Mouse (Mus musculus): ENCODE measurements around the gene Srprb. TPM values are rescaled to one million over a fixed set of nuclear protein-coding genes. Genes with fewer than 3 reads are reported as not detected.

Srprb gene
- 10 to 100 TPM; 16.3 to 18.0 TPM for total RNA-seq (2021)
- long read RNA-seq, experiment 1, transcript Srprb-201 (7 exons, 3,064 nt): major isoform, 9 of 15 reads
- long read RNA-seq, experiment 1, partial matches to known transcripts: 1 of 15 reads
- long read RNA-seq, experiment 1, other reads (novel, unspliced or antisense): 5 of 15 reads
- long read RNA-seq, experiment 2, transcript Srprb-201 (7 exons, 3,064 nt): major isoform, 13 of 20 reads
- long read RNA-seq, experiment 2, partial matches to known transcripts: 3 of 20 reads
- long read RNA-seq, experiment 2, other reads (novel, unspliced or antisense): 4 of 20 reads

GRCm38 (mm10) chr9:103201561-103202260, at the start of gene Srprb:
Gene Srprb, minus strand, starts transcription at chr9:103202137.
- intact Hi-C loops (cut with DNase I): no loop called here
- DNase-seq: peak; percentile 88 to 90

GRCm38 (mm10) chr9:103248618-103249017, 46.7 kb upstream of the Srprb start:
- DNase-seq: no peak
- intact Hi-C loops (cut with DNase I): no loop called here

GRCm38 (mm10) chr9:103246526-103247168, 44.7 kb upstream of the Srprb start:
- intact Hi-C loops (cut with DNase I): no loop called here
- no peak for DNase-seq

GRCm38 (mm10) chr9:103243640-103244039, 41.7 kb upstream of the Srprb start:
- intact Hi-C loops (cut with DNase I): no loop called here
- no peak for DNase-seq

GRCm38 (mm10) chr9:103241206-103241605, 39.3 kb upstream of the Srprb start:
- intact Hi-C loops (cut with DNase I): no loop called here
- no peak for DNase-seq

GRCm38 (mm10) chr9:103239471-103239870, 37.5 kb upstream of the Srprb start:
- intact Hi-C loops (cut with DNase I): no loop called here
- no peak for DNase-seq

- intact Hi-C loops (cut with DNase I): no loop called here
- DNase-seq: no peak
Measured at GRCm38 (mm10) chr9:103234565-103235165, 32.7 kb upstream of the Srprb start.

GRCm38 (mm10) chr9:103234059-103234458, 32.1 kb upstream of the Srprb start:
- intact Hi-C loops (cut with DNase I): no loop called here
- no peak for DNase-seq

GRCm38 (mm10) chr9:103233006-103233395, 31.1 kb upstream of the Srprb start:
- no peak for DNase-seq
- intact Hi-C loops (cut with DNase I): no loop called here

- intact Hi-C loops (cut with DNase I): no loop called here
- no peak for DNase-seq
Measured at GRCm38 (mm10) chr9:103232232-103233005, 30.5 kb upstream of the Srprb start.

GRCm38 (mm10) chr9:103230151-103230951, 28.4 kb upstream of the Srprb start, which contains the start of the genes Gm20425 and Trf:
Gene Gm20425, minus strand, starts transcription at chr9:103230307.
Gene Trf, minus strand, starts transcription at chr9:103230444.
- intact Hi-C loops (cut with DNase I): no loop called here
- peak; percentile 12 to 26 for DNase-seq

GRCm38 (mm10) chr9:103229037-103229867, 27.3 kb upstream of the Srprb start:
- intact Hi-C loops (cut with DNase I): loop anchor here (5.0 kb wide), 1 partner anchor 73 kb away; no protein-coding TSS in a partner anchor
- no peak for DNase-seq

- DNase-seq: no peak
- intact Hi-C loops (cut with DNase I): loop anchor here (5.0 kb wide), 1 partner anchor 74 kb away; no protein-coding TSS in a partner anchor
Measured at GRCm38 (mm10) chr9:103228370-103229003, 26.6 kb upstream of the Srprb start.

GRCm38 (mm10) chr9:103227760-103228159, 25.8 kb upstream of the Srprb start:
- intact Hi-C loops (cut with DNase I): loop anchor here (5.0 kb wide), 1 partner anchor 75 kb away; no protein-coding TSS in a partner anchor
- no peak for DNase-seq

GRCm38 (mm10) chr9:103226806-103227205, 24.9 kb upstream of the Srprb start:
- no peak for DNase-seq
- intact Hi-C loops (cut with DNase I): loop anchor here (5.0 kb wide), 1 partner anchor 75 kb away; no protein-coding TSS in a partner anchor

GRCm38 (mm10) chr9:103225464-103225863, 23.5 kb upstream of the Srprb start:
- intact Hi-C loops (cut with DNase I): loop anchor here (5.0 kb wide), 1 partner anchor 77 kb away; no protein-coding TSS in a partner anchor
- DNase-seq: no peak

GRCm38 (mm10) chr9:103224721-103225120, 22.8 kb upstream of the Srprb start:
- intact Hi-C loops (cut with DNase I): loop anchor here (5.0 kb wide), 1 partner anchor 78 kb away; no protein-coding TSS in a partner anchor

More at GRCm38 (mm10) chr9:103224721-103225120, 22.8 kb upstream of the Srprb start:
- no peak for DNase-seq

Measured in gastrocnemius, postnatal 36 days (tissue).